Mouse (Mus musculus): ENCODE results near the gene Cyb5d2.
A peak's percentile ranks its signal among the peaks of the same experiment; 100 is the strongest.

Cyb5d2 gene

GRCm38 (mm10) chr11:72795455-72796295 lies at the start of gene Cyb5d2, which contains the start of gene Zzef1:
Gene Cyb5d2 (minus strand): TSS chr11:72796142.
Gene Zzef1 (plus strand): TSS chr11:72796226.
- peak; percentile 94 for DNase-seq (ENCODE audit: low read depth, low spot score)

- no peak for DNase-seq (ENCODE audit: low read depth, low spot score)
These were observed 49.6 kb upstream of the Cyb5d2 start for GRCm38 (mm10) chr11:72845526-72845925.

GRCm38 (mm10) chr11:72843576-72843975 lies 47.6 kb upstream of the Cyb5d2 start:
- no peak for DNase-seq (ENCODE audit: low read depth, low spot score)

- no peak for DNase-seq (ENCODE audit: low read depth, low spot score)
These were observed 46.8 kb upstream of the Cyb5d2 start for GRCm38 (mm10) chr11:72842731-72843130.

- DNase-seq (ENCODE audit: low read depth, low spot score): no peak
These were observed 33.9 kb upstream of the Cyb5d2 start for GRCm38 (mm10) chr11:72829869-72830268.

GRCm38 (mm10) chr11:72821041-72821440 lies 25.1 kb upstream of the Cyb5d2 start:
- DNase-seq (ENCODE audit: low read depth, low spot score): no peak

GRCm38 (mm10) chr11:72818067-72818466 lies 22.1 kb upstream of the Cyb5d2 start:
- DNase-seq (ENCODE audit: low read depth, low spot score): no peak

GRCm38 (mm10) chr11:72816859-72817258 lies 20.9 kb upstream of the Cyb5d2 start:
- DNase-seq (ENCODE audit: low read depth, low spot score): no peak

- no peak for DNase-seq (ENCODE audit: low read depth, low spot score)
These were observed 18.2 kb upstream of the Cyb5d2 start for GRCm38 (mm10) chr11:72814188-72814587.

GRCm38 (mm10) chr11:72813687-72814086 lies 17.7 kb upstream of the Cyb5d2 start:
- DNase-seq (ENCODE audit: low read depth, low spot score): no peak

- no peak for DNase-seq (ENCODE audit: low read depth, low spot score)
These were observed 12.1 kb upstream of the Cyb5d2 start for GRCm38 (mm10) chr11:72807992-72808391.

GRCm38 (mm10) chr11:72806556-72806955 lies 10.6 kb upstream of the Cyb5d2 start:
- no peak for DNase-seq (ENCODE audit: low read depth, low spot score)

- no peak for DNase-seq (ENCODE audit: low read depth, low spot score)
These were observed 9.3 kb upstream of the Cyb5d2 start for GRCm38 (mm10) chr11:72805232-72805631.

- DNase-seq (ENCODE audit: low read depth, low spot score): no peak
These were observed 8.6 kb upstream of the Cyb5d2 start for GRCm38 (mm10) chr11:72804586-72804985.

- DNase-seq (ENCODE audit: low read depth, low spot score): peak; percentile 33
These were observed 7.1 kb upstream of the Cyb5d2 start for GRCm38 (mm10) chr11:72803038-72803437.

- no peak for DNase-seq (ENCODE audit: low read depth, low spot score)
These were observed 5.2 kb upstream of the Cyb5d2 start for GRCm38 (mm10) chr11:72801182-72801581.

GRCm38 (mm10) chr11:72798112-72798511 lies 2.2 kb upstream of the Cyb5d2 start:
- DNase-seq (ENCODE audit: low read depth, low spot score): no peak

- DNase-seq (ENCODE audit: low read depth, low spot score): no peak
These were observed 914 bp upstream of the Cyb5d2 start for GRCm38 (mm10) chr11:72796773-72797338.

- DNase-seq (ENCODE audit: low read depth, low spot score): no peak
These were observed 350 bp upstream of the Cyb5d2 start for GRCm38 (mm10) chr11:72796296-72796687.

GRCm38 (mm10) chr11:72795149-72795454 lies 840 bp downstream of the Cyb5d2 start:
- no peak for DNase-seq (ENCODE audit: low read depth, low spot score)

- DNase-seq (ENCODE audit: low read depth, low spot score): no peak
These were observed 3.9 kb downstream of the Cyb5d2 start for GRCm38 (mm10) chr11:72792033-72792432.

GRCm38 (mm10) chr11:72782503-72782902 lies 13.4 kb downstream of the Cyb5d2 start:
- DNase-seq (ENCODE audit: low read depth, low spot score): no peak

- no peak for DNase-seq (ENCODE audit: low read depth, low spot score)
These were observed 13.8 kb downstream of the Cyb5d2 start for GRCm38 (mm10) chr11:72782103-72782502.

All from skeletal muscle tissue, adult 2 months (tissue).